Mouse (Mus musculus) CH12.LX (cell line): ENCODE data around the gene Rab28.

Experiments used
- CTCF ChIP-seq, 2 experiments: IDR thresholded peaks in 1 of 2; conservative IDR thresholded peaks in 1 of 2; 2 replicates each; pipeline ENCODE4 v1.5.1; 2011 to 2012; ENCODE audit warnings: low read depth in 2 of 2, low read length in 2 of 2, improper control_type of control experiment in 1 of 2, inconsistent platforms in 1 of 2, mild to moderate bottlenecking in 1 of 2, moderate library complexity in 1 of 2
- EP300 ChIP-seq: IDR thresholded peaks from 2 replicates; pipeline ENCODE4 v1.6.1; 2011; ENCODE audit warnings: low read length, improper control_type of control experiment
- HCFC1 ChIP-seq: IDR thresholded peaks from 2 replicates; pipeline ENCODE4 v1.6.1; 2012; ENCODE audit warnings: low read depth, mild to moderate bottlenecking, inconsistent platforms, low read length, improper control_type of control experiment
- IRF4 ChIP-seq: IDR thresholded peaks from 2 replicates; pipeline ENCODE4 v1.6.1; 2014; ENCODE audit warnings: low read depth, mild to moderate bottlenecking, inconsistent platforms, low read length, improper control_type of control experiment
- JUN ChIP-seq: IDR thresholded peaks from 2 replicates; pipeline ENCODE4 v1.6.1; 2011; ENCODE audit warnings: low read depth, mild to moderate bottlenecking, low read length, improper control_type of control experiment, moderate library complexity; ENCODE audit not compliant: insufficient read depth
- POLR2A ChIP-seq: IDR thresholded peaks from 2 replicates; pipeline ENCODE4 v1.6.1; 2011; ENCODE audit warnings: low read depth, mild to moderate bottlenecking, improper control_type of control experiment, low read length
- SIN3A ChIP-seq: IDR thresholded peaks from 2 replicates; pipeline ENCODE4 v1.6.1; 2012; ENCODE audit warnings: low read length, improper control_type of control experiment, inconsistent platforms
- TBP ChIP-seq: conservative IDR thresholded peaks from 2 replicates; pipeline ENCODE4 v1.6.1; 2011; ENCODE audit warnings: low read depth, low read length, improper control_type of control experiment
- USF1 ChIP-seq: IDR thresholded peaks from 2 replicates; pipeline ENCODE4 v1.6.1; 2014; ENCODE audit warnings: low read depth, mild to moderate bottlenecking, inconsistent platforms, low read length, improper control_type of control experiment

DNA sequence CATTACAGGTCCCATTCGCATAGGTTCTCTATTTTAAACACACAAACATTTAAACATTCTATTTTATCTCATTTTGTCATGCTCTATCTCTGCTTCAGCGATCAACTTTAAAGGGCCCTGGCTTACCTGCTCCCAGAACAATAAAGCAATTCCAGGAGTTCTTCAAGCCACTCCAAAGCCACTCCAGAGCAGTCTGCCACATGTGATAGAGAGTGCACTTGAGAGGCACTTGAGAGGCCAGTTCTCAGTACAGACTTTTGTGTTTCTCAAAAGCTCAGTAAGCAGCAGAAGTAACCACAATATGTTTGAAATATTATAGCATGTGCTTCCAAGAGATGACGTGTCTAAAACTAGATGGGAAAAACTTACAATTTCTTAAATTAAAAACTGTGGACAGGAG, 86.2 kb downstream of the Rab28 start:
- TF ChIP-seq EP300: no peak
- TF ChIP-seq HCFC1: no peak
- no peak for TF ChIP-seq POLR2A
- no peak for TF ChIP-seq IRF4
- TF ChIP-seq CTCF (conservative IDR thresholded peaks at IDR 0.05 in 1 of 2, IDR thresholded peaks at IDR 0.05 in 1 of 2; ENCODE audit: low read depth in 2 of 2, low read length in 2 of 2): no peak
- no peak for TF ChIP-seq TBP
- TF ChIP-seq USF1: no peak
- no peak for TF ChIP-seq SIN3A
- no peak for TF ChIP-seq JUN
